Mouse (Mus musculus) hindbrain, embryonic 16.5 days (tissue): ENCODE measurements at regions not wholly inside any gene's neighbourhood (a gene's known extent, or its start where the extent isn't known, plus 50 kb on each side); places are given as distances from the start of the nearest gene placed in this dataset.

Source experiments
- ATAC-seq: fragments of 200-750 bp; cut with Nextera tagmentation; 2 replicates; pipeline ENCODE4 v1.8.0; 2017; ENCODE audit warnings: moderate TSS enrichment, moderate library complexity
- H3K27ac ChIP-seq: fragments of 300-500 bp; sonication (generic); 2 replicates; pipeline ENCODE4 v1.5.1; 2014; ENCODE audit warnings: low read depth, mild to moderate bottlenecking, control low read depth, low read length, moderate library complexity
- H3K27me3 ChIP-seq: fragments of 300-500 bp; sonication (generic); replicated peaks from 2 replicates; pipeline ENCODE4 v1.6.1; 2014; ENCODE audit warnings: low read length; ENCODE audit not compliant: control insufficient read depth, insufficient read depth
- H3K36me3 ChIP-seq: fragments of 300-500 bp; sonication (generic); 2 replicates; pipeline ENCODE4 v1.6.1; 2014; ENCODE audit warnings: mild to moderate bottlenecking, low read length, moderate library complexity, mixed read lengths; ENCODE audit not compliant: control insufficient read depth, insufficient read depth
- H3K4me1 ChIP-seq: fragments of 300-500 bp; sonication (generic); 2 replicates; pipeline ENCODE4 v1.6.1; 2014; ENCODE audit warnings: low read depth, low read length; ENCODE audit not compliant: control insufficient read depth, insufficient read depth
- H3K4me2 ChIP-seq: fragments of 300-500 bp; sonication (generic); 2 replicates; pipeline ENCODE4 v1.6.1; 2014; ENCODE audit warnings: mild to moderate bottlenecking, low read length, control low read depth, moderate library complexity
- H3K4me3 ChIP-seq: fragments of 300-500 bp; sonication (generic); 2 replicates; pipeline ENCODE4 v1.5.1; 2014; ENCODE audit warnings: mild to moderate bottlenecking, low read length, control low read depth, moderate library complexity
- H3K9ac ChIP-seq: fragments of 300-500 bp; sonication (generic); 2 replicates; pipeline ENCODE4 v1.6.1; 2014; ENCODE audit warnings: low read depth, mild to moderate bottlenecking, control low read depth, low read length, moderate library complexity
- H3K9me3 ChIP-seq: fragments of 300-500 bp; sonication (generic); 2 replicates; pipeline ENCODE4 v1.6.1; 2014; ENCODE audit warnings: mild to moderate bottlenecking, low read length, moderate library complexity; ENCODE audit not compliant: control insufficient read depth
- WGBS: fragments of 180-500 bp; shearing (Covaris S2); extraction: QIAGEN DNeasy Blood & Tissue Kit; methylation state at CpG from one replicate; pipeline ENCODE4 v1.1.7; 2014; 5-methylcytosine and 5-hydroxymethylcytosine counted together

DNA sequence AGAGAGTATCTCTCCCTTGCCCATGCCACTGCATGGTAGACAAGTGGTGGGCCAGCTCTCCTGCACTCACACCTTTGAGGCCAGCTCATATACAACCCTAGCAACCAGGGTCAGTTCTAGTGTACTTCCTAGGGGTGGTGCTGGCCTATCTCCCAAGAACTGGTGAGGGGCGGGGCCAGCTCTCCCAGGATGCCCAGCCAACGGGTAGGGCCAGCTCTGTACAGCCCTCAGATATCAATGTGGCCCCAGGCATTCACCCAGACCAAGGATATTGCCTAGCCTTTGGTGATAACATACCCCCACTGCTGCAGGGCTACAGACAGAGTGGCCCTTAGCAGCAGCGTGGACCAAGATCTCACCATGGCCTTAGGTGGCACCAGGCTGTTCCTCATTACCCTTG, 55.1 kb upstream of the Exoc4 start:
- peaks cover 3% of the 10 kb centered on the region; the same call in 1 of the 2 replicates for H3K4me1 ChIP-seq
- H3K36me3 ChIP-seq, result no peaks in the 10 kb centered on the region
- no peaks in the 10 kb centered on the region for H3K9me3 ChIP-seq
- H3K4me3 ChIP-seq, result no peak overlapping the region
- WGBS, result 85% methylated on average over 3 of the region's 3 CpGs
- no peaks in the 10 kb centered on the region for H3K27me3 ChIP-seq
- no peak overlapping the region for H3K27ac ChIP-seq
- H3K4me2 ChIP-seq, result no peak overlapping the region
- no peak for ATAC-seq
- H3K9ac ChIP-seq, result no peak overlapping the region
